Mouse (Mus musculus): ENCODE measurements at regions not wholly inside any gene's neighbourhood (a gene's known extent, or its start where the extent isn't known, plus 50 kb on each side); places are given as distances from the start of the nearest gene placed in this dataset.

- TF ChIP-seq CTCF (IDR thresholded peaks at IDR 0.05; ENCODE audit: control insufficient read depth, insufficient read depth, insufficient replicate concordance, low read depth, low read length) = no peak
- no peak for TF ChIP-seq POLR2A (IDR thresholded peaks at IDR 0.05; ENCODE audit: control insufficient read depth, low read depth, low read length)
- no peaks in the 10 kb centered on the region for H3K27me3 ChIP-seq (ENCODE audit: control insufficient read depth, insufficient read depth, low read length)
- no peak overlapping the region; the same call in 1 of the 2 replicates for H3K4me3 ChIP-seq (ENCODE audit: control insufficient read depth, low read depth, low read length)
- no peaks in the 10 kb centered on the region for H3K36me3 ChIP-seq (ENCODE audit: control insufficient read depth, insufficient read depth, low read length)
- H3K4me1 ChIP-seq (ENCODE audit: control insufficient read depth, insufficient read depth, low read length) = peaks cover 6% of the 10 kb centered on the region
- H3K27ac ChIP-seq (ENCODE audit: control insufficient read depth, insufficient read depth, low read depth, low read length) = no peak overlapping the region
Observed at GRCm38 (mm10) chr8:34397583-34398411, 286.3 kb upstream of the Gm10131 start.

- Histone ChIP-seq H3K36me3 (ENCODE audit: control insufficient read depth, insufficient read depth, low read length) (no peaks in the 10 kb centered on the region), H3K4me3 (ENCODE audit: control insufficient read depth, low read depth, low read length) (no peak overlapping the region), H3K27ac (ENCODE audit: control insufficient read depth, insufficient read depth, low read depth, low read length) (no peak overlapping the region), H3K27me3 (ENCODE audit: control insufficient read depth, insufficient read depth, low read length) (no peaks in the 10 kb centered on the region), H3K4me1 (ENCODE audit: control insufficient read depth, insufficient read depth, low read length) (peaks cover 6% of the 10 kb centered on the region)
- 0 out of 2 replicates have a peak, but pooled peaks have one; percentile 9 for TF ChIP-seq CTCF (IDR thresholded peaks at IDR 0.05; ENCODE audit: control insufficient read depth, insufficient read depth, insufficient replicate concordance, low read depth, low read length)
- no peak for TF ChIP-seq POLR2A (IDR thresholded peaks at IDR 0.05; ENCODE audit: control insufficient read depth, low read depth, low read length)
Observed at GRCm38 (mm10) chr8:34397225-34397582, 285.7 kb upstream of the Gm10131 start.

- Histone ChIP-seq H3K4me1 (ENCODE audit: control insufficient read depth, insufficient read depth, low read length) (peaks cover 6% of the 10 kb centered on the region), H3K36me3 (ENCODE audit: control insufficient read depth, insufficient read depth, low read length) (no peaks in the 10 kb centered on the region), H3K4me3 (ENCODE audit: control insufficient read depth, low read depth, low read length) (no peak overlapping the region), H3K27me3 (ENCODE audit: control insufficient read depth, insufficient read depth, low read length) (no peaks in the 10 kb centered on the region), H3K27ac (ENCODE audit: control insufficient read depth, insufficient read depth, low read depth, low read length) (no peak overlapping the region)
- TF ChIP-seq CTCF (IDR thresholded peaks at IDR 0.05; ENCODE audit: control insufficient read depth, insufficient read depth, insufficient replicate concordance, low read depth, low read length) = no peak
- no peak for TF ChIP-seq POLR2A (IDR thresholded peaks at IDR 0.05; ENCODE audit: control insufficient read depth, low read depth, low read length)
Observed at GRCm38 (mm10) chr8:34392981-34393828, 281.7 kb upstream of the Gm10131 start.

- H3K27me3 ChIP-seq (ENCODE audit: control insufficient read depth, insufficient read depth, low read length) = no peaks in the 10 kb centered on the region
- no peak overlapping the region for H3K27ac ChIP-seq (ENCODE audit: control insufficient read depth, insufficient read depth, low read depth, low read length)
- no peak for TF ChIP-seq CTCF (IDR thresholded peaks at IDR 0.05; ENCODE audit: control insufficient read depth, insufficient read depth, insufficient replicate concordance, low read depth, low read length)
- TF ChIP-seq POLR2A (IDR thresholded peaks at IDR 0.05; ENCODE audit: control insufficient read depth, low read depth, low read length) = no peak
- no peak overlapping the region for H3K4me3 ChIP-seq (ENCODE audit: control insufficient read depth, low read depth, low read length)
- 0 out of 2 replicates have a peak, but pooled peaks cover under 1% of the 10 kb centered on the region for H3K4me1 ChIP-seq (ENCODE audit: control insufficient read depth, insufficient read depth, low read length)
- H3K36me3 ChIP-seq (ENCODE audit: control insufficient read depth, insufficient read depth, low read length) = no peaks in the 10 kb centered on the region
Observed at GRCm38 (mm10) chr8:34392208-34392980, 280.9 kb upstream of the Gm10131 start.

- TF ChIP-seq CTCF (IDR thresholded peaks at IDR 0.05; ENCODE audit: control insufficient read depth, insufficient read depth, insufficient replicate concordance, low read depth, low read length) (no peak), POLR2A (IDR thresholded peaks at IDR 0.05; ENCODE audit: control insufficient read depth, low read depth, low read length) (no peak)
- peaks cover 9% of the 10 kb centered on the region for H3K4me1 ChIP-seq (ENCODE audit: control insufficient read depth, insufficient read depth, low read length)
Observed at GRCm38 (mm10) chr8:34385806-34386439, 274.4 kb upstream of the Gm10131 start.

GRCm38 (mm10) chr8:34380615-34381014, 269.1 kb upstream of the Gm10131 start:
- no peak overlapping the region for H3K27ac ChIP-seq (ENCODE audit: control insufficient read depth, insufficient read depth, low read depth, low read length)
- peaks cover under 1% of the 10 kb centered on the region for H3K4me1 ChIP-seq (ENCODE audit: control insufficient read depth, insufficient read depth, low read length)
- TF ChIP-seq CTCF (IDR thresholded peaks at IDR 0.05; ENCODE audit: control insufficient read depth, insufficient read depth, insufficient replicate concordance, low read depth, low read length) = no peak
- no peak for TF ChIP-seq POLR2A (IDR thresholded peaks at IDR 0.05; ENCODE audit: control insufficient read depth, low read depth, low read length)
- no peak overlapping the region for H3K4me3 ChIP-seq (ENCODE audit: control insufficient read depth, low read depth, low read length)
- H3K36me3 ChIP-seq (ENCODE audit: control insufficient read depth, insufficient read depth, low read length) = no peaks in the 10 kb centered on the region
- H3K27me3 ChIP-seq (ENCODE audit: control insufficient read depth, insufficient read depth, low read length) = no peaks in the 10 kb centered on the region

More at GRCm38 (mm10) chr8:34385806-34386439, 274.4 kb upstream of the Gm10131 start:
- no peak overlapping the region for H3K4me3 ChIP-seq (ENCODE audit: control insufficient read depth, low read depth, low read length)
- H3K27ac ChIP-seq (ENCODE audit: control insufficient read depth, insufficient read depth, low read depth, low read length) = 0 out of 2 replicates have a peak overlapping the region, but pooled peaks have one; percentile 10
- H3K27me3 ChIP-seq (ENCODE audit: control insufficient read depth, insufficient read depth, low read length) = no peaks in the 10 kb centered on the region
- H3K36me3 ChIP-seq (ENCODE audit: control insufficient read depth, insufficient read depth, low read length) = no peaks in the 10 kb centered on the region

Measured in testis, adult 2 months (tissue).